Mouse (Mus musculus) midbrain, embryonic 11.5 days (tissue): ENCODE results near the gene Itga4. TPM values are rescaled to one million over a fixed set of nuclear protein-coding genes. Genes with fewer than 3 reads are reported as not detected.

Source experiments
- ATAC-seq: fragments of 200-750 bp; cut with Nextera tagmentation; 2 replicates; pipeline ENCODE4 v1.8.0; 2017; ENCODE audit warnings: moderate TSS enrichment, moderate library complexity; ENCODE audit not compliant: low FRiP score
- DNase-seq: peaks from one replicate; pipeline ENCODE4 v3.0.0; 2015; ENCODE audit warnings: low spot score; ENCODE audit errors: missing footprints
- H3K27ac ChIP-seq: fragments of 300-500 bp; sonication (generic); 2 replicates; pipeline ENCODE4 v1.5.1; 2014; ENCODE audit warnings: low read depth, low read length
- H3K27me3 ChIP-seq: fragments of 300-500 bp; sonication (generic); 2 replicates; pipeline ENCODE4 v1.6.1; 2014; ENCODE audit warnings: mild to moderate bottlenecking, low read length, moderate library complexity, mixed read lengths; ENCODE audit not compliant: control insufficient read depth, insufficient read depth
- H3K36me3 ChIP-seq: fragments of 300-500 bp; sonication (generic); 2 replicates; pipeline ENCODE4 v1.6.1; 2014; ENCODE audit warnings: mild to moderate bottlenecking, low read length, moderate library complexity, mixed read lengths; ENCODE audit not compliant: control insufficient read depth, insufficient read depth
- H3K4me1 ChIP-seq: fragments of 300-500 bp; sonication (generic); 2 replicates; pipeline ENCODE4 v1.6.1; 2014; ENCODE audit warnings: low read length; ENCODE audit not compliant: control insufficient read depth, insufficient read depth
- H3K4me2 ChIP-seq: fragments of 300-500 bp; sonication (generic); 2 replicates; pipeline ENCODE4 v1.6.1; 2014; ENCODE audit warnings: mild to moderate bottlenecking, moderate library complexity
- H3K4me3 ChIP-seq: fragments of 300-500 bp; sonication (generic); 2 replicates; pipeline ENCODE4 v1.5.1; 2014; ENCODE audit warnings: low read depth, low read length
- H3K9ac ChIP-seq: fragments of 300-500 bp; sonication (generic); 2 replicates; pipeline ENCODE4 v1.6.1; 2014; ENCODE audit warnings: low read length
- H3K9me3 ChIP-seq: fragments of 300-500 bp; sonication (generic); 2 replicates; pipeline ENCODE4 v1.6.1; 2016; ENCODE audit warnings: low read length; ENCODE audit not compliant: control insufficient read depth
- WGBS: fragments of 180-500 bp; shearing (Covaris S2); extraction: QIAGEN DNeasy Blood & Tissue Kit; methylation state at CpG from one replicate; pipeline ENCODE4 v1.1.7; 2014; 5-methylcytosine and 5-hydroxymethylcytosine counted together
- polyA plus RNA-seq: library from polyadenylated mRNA; unstranded; fragments of >200 nt; fragmentation: Nextera tagmentation; extraction: Ambion mirVana; gene quantifications from 2 replicates; pipeline ENCODE4 v1.2.1, GENCODE M21; 2014

Itga4 gene
- polyA plus RNA-seq, 1 experiment from 2014 or later = 8.6 TPM

DNA sequence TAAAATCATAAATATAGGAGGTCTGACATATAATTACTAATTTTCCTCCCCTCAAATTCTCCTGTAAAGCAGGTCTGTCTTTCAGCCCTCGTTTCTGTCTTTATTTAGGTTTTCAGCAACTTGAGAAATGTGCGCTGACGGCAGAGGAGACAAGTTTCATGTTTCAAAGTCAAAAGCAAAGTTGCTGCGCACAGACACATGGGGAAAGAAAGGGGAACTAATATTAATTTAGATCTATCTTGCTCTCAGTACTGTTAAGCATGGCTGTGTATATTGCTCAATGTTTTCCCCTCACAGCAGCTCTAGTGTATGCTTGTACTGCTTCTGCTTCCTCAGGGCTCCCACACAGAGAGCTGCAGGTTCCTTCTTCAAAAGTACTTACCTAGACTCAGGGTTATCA is 1.7 kb downstream of the Itga4 start:
- ATAC-seq (no peak), DNase-seq (peak; percentile 84)
- Histone ChIP-seq H3K4me2 (no peak overlapping the region), H3K4me3 (no peak overlapping the region), H3K36me3 (no peaks in the 10 kb centered on the region), H3K9me3 (no peaks in the 10 kb centered on the region), H3K27ac (no peak overlapping the region), H3K27me3 (peaks cover 2% of the 10 kb centered on the region; the same call in 1 of the 2 replicates), H3K4me1 (peaks cover 4% of the 10 kb centered on the region; the same call in 1 of the 2 replicates), H3K9ac (no peak overlapping the region)
- 78% methylated on average over 4 of the region's 4 CpGs for WGBS

DNA sequence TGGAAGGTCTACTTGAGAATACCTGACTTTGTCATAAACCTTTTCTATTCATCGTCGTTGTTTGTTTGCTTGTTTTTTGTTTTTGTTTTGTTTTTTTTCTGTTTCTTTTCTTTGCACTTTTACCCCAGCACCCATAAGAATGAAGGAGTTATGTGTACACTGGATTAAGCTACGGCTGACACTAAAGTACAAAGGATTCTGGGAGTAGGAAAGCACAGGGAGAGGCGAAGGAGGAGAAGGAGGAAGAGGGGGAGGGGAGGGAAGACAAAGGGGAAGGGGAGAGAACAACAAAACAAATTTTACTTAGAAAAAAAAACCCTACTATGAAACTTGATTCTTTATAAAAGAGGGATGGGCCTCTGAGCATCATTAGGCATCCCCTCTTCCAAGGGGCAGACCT is 2.2 kb downstream of the Itga4 start:
- no peak overlapping the region for H3K4me3 ChIP-seq
- no peak overlapping the region for H3K9ac ChIP-seq
- peaks cover 2% of the 10 kb centered on the region; the same call in 1 of the 2 replicates for H3K27me3 ChIP-seq
- no peak overlapping the region for H3K27ac ChIP-seq
- WGBS = 70% methylated on average over 4 of the region's 4 CpGs
- H3K36me3 ChIP-seq = no peaks in the 10 kb centered on the region
- ATAC-seq (no peak), DNase-seq (peak; percentile 51)
- no peak overlapping the region for H3K4me2 ChIP-seq
- H3K4me1 ChIP-seq = peaks cover 4% of the 10 kb centered on the region; the same call in 1 of the 2 replicates
- H3K9me3 ChIP-seq = no peaks in the 10 kb centered on the region

DNA sequence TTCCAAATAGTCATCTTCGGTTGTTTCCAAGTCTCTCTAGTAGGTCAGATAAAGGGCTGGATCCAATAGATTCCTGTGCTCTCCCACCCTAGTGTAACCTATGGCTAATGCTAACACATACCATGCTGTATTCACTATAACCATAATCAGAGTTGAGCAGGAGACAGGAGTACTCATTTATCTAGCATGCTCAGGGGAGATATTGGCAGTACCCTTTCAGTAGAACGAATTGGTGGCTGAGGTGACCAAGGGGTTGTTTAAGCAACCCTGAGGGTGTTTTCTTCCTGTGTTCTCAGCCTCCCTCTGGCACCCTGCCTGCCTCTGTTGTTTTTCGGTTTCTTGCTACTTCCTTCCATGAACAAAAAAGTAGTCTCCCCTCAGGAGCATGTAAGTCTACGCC is 4.1 kb downstream of the Itga4 start:
- no peaks in the 10 kb centered on the region for H3K9me3 ChIP-seq
- WGBS = 76% methylated on average over 4 of the region's 4 CpGs
- peaks cover 4% of the 10 kb centered on the region; the same call in 1 of the 2 replicates for H3K4me1 ChIP-seq
- H3K9ac ChIP-seq = no peak overlapping the region
- no peak for ATAC-seq
- H3K36me3 ChIP-seq = no peaks in the 10 kb centered on the region
- H3K27ac ChIP-seq = no peak overlapping the region
- DNase-seq = peak; percentile 53
- peaks cover 2% of the 10 kb centered on the region; the same call in 1 of the 2 replicates for H3K27me3 ChIP-seq
- no peak overlapping the region for H3K4me3 ChIP-seq
- H3K4me2 ChIP-seq = no peak overlapping the region

DNA sequence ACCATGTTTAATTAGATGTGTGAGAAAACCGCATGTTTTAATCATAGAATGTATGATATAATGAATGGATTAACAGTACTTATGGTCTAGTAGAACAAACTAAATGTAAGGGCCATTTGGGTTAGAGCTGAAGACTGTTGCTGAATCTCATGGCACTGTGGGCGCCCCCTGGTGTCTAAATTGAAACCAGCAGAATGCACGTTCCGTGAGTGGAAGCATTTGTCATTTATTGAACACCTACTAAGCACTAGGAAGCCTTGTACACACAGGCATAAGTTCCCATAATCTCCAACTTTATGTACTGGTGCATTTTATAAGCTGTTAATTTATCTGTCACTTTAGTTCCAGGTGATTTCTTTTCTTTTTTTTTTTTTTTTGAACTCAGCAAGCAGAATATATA is 10.4 kb downstream of the Itga4 start:
- WGBS = 49% methylated on average over 4 of the region's 4 CpGs

DNA sequence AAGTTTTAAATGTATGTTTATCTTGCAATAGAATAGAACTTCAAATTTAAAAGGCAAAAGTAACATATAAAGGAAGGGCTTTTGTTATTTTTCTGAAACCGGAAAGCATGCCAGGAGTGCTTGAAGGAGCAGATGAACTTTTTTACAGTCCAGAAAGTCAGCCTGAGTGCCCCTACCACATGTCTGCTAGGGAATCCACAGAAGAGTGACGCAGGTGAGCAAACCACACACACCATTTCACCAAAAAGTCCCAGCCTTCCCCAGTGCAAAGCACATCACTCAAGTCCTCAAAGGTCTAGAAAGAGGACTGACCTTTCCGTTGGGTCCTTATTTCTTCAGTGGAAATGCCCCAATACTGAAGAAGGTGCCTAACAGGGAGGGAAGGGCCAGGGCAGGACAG is 11.3 kb downstream of the Itga4 start:
- H3K4me2 ChIP-seq = no peak overlapping the region
- peak; percentile 56 for DNase-seq
- ATAC-seq = no peak
- H3K36me3 ChIP-seq = no peaks in the 10 kb centered on the region
- H3K27ac ChIP-seq = no peak overlapping the region
- no peak overlapping the region for H3K4me3 ChIP-seq
- H3K9me3 ChIP-seq = no peaks in the 10 kb centered on the region
- no peaks in the 10 kb centered on the region for H3K4me1 ChIP-seq
- no peak overlapping the region for H3K9ac ChIP-seq
- WGBS = 95% methylated on average over 3 of the region's 3 CpGs
- no peaks in the 10 kb centered on the region for H3K27me3 ChIP-seq

More for the DNA sequence above, 10.4 kb downstream of the Itga4 start:
- H3K9me3 ChIP-seq = no peaks in the 10 kb centered on the region
- no peaks in the 10 kb centered on the region for H3K4me1 ChIP-seq
- H3K9ac ChIP-seq = no peak overlapping the region
- no peak for ATAC-seq
- DNase-seq = peak; percentile 88
- no peak overlapping the region for H3K27ac ChIP-seq
- H3K4me2 ChIP-seq = no peak overlapping the region
- H3K27me3 ChIP-seq = no peaks in the 10 kb centered on the region
- H3K4me3 ChIP-seq = no peak overlapping the region
- no peaks in the 10 kb centered on the region for H3K36me3 ChIP-seq

DNA sequence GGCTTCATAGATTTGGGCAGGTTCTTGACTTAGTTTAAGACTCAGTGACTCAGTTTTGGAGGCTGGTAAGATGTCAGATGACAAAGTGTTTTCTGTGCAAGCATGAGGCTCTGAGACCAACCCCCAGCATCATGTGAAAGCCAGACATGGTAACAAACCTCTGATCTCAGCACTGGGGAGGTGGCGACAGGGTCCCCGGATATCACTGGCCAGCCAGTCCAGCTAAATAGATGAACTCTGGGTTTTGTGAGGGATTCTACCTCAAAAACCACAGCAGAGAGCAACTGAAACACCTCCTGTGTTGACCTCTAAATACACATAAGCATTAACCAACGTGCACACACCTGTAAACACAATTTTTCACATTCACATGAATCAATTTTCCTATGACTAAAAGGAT is 12.0 kb downstream of the Itga4 start:
- Histone ChIP-seq H3K4me2 (no peak overlapping the region), H3K27ac (no peak overlapping the region), H3K9ac (no peak overlapping the region), H3K27me3 (no peaks in the 10 kb centered on the region), H3K36me3 (no peaks in the 10 kb centered on the region), H3K4me3 (no peak overlapping the region), H3K4me1 (no peaks in the 10 kb centered on the region), H3K9me3 (no peaks in the 10 kb centered on the region)
- 92% methylated on average over 3 of the region's 3 CpGs for WGBS
- DNase-seq = peak; percentile 80
- ATAC-seq = no peak

DNA sequence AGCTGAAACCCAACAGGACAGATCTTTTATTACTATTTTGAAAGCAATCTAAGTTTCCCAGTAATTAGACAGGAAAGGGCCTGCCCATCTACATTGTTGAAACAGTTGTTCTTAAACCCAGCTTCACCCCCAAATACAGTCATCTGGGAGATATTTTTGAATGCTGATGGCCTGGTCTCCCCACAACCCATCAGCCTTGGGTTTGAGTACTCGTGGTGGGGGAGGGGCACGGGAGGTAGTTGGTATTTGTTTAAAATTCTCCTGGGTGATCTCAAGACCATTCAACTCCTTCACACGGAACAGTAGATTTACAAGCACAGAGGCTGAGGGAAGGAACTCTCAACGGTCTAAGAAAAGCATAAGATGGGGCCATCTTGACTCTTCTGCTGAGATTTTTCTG is 13.6 kb downstream of the Itga4 start:
- H3K9me3 ChIP-seq = no peaks in the 10 kb centered on the region
- no peak overlapping the region for H3K27ac ChIP-seq
- ATAC-seq (no peak), DNase-seq (no peak)
- no peaks in the 10 kb centered on the region for H3K4me1 ChIP-seq
- no peak overlapping the region for H3K4me3 ChIP-seq
- WGBS = 79% methylated on average over 4 of the region's 4 CpGs
- H3K9ac ChIP-seq = no peak overlapping the region
- no peaks in the 10 kb centered on the region for H3K27me3 ChIP-seq
- H3K4me2 ChIP-seq = no peak overlapping the region
- no peaks in the 10 kb centered on the region for H3K36me3 ChIP-seq

DNA sequence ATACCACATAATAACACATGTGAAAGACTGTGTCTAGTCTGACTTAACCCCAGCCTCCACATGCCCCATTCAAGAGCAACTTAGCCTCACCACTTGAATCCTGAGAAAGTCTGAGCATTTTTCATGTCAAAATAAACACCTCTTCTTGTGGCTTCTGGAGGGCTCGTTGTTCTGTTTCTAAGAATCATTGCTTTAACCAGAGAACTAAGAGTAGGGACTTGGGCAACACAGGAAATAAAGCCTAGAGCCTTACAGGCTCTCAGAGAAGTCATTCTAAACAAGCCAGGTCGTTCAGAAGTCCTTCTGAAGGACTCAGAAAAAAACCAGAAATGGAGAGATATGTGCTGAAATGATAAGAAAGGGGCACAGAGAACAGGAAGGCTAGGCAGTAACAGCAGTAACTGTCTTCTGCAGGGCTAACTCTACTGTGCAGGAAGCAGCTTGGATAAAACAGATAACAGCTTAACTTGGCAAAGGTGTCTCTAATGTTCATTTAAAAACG is 14.9 kb downstream of the Itga4 start:
- Histone ChIP-seq H3K9ac (no peak overlapping the region), H3K9me3 (no peaks in the 10 kb centered on the region), H3K4me3 (no peak overlapping the region), H3K4me2 (no peak overlapping the region), H3K4me1 (no peaks in the 10 kb centered on the region), H3K27me3 (no peaks in the 10 kb centered on the region), H3K27ac (no peak overlapping the region), H3K36me3 (no peaks in the 10 kb centered on the region)
- no peak for ATAC-seq
- peak; percentile 66 for DNase-seq
- WGBS = 68% methylated on average over 3 of the region's 3 CpGs

DNA sequence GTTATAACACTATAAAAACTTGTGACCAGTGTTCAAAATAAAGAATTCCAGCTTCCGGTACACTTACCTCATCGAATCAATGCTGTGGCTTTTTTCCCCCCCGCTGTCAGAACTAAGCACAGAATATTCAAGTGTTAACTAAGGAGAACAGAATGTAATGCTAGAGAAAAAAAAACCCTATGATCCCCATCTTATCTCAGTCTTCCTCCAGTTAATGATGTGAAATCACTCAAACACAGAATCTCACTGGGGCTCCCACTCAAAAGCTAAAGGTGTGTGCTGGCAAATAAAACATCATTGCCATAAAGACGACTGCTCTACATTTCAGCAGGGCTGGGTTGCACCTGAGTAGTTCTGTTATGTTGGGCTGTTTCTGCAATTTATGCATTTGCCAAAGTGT is 16.6 kb downstream of the Itga4 start:
- 92% methylated on average over 4 of the region's 4 CpGs for WGBS
- H3K36me3 ChIP-seq = no peaks in the 10 kb centered on the region
- no peak overlapping the region for H3K4me2 ChIP-seq
- peak; percentile 17 for DNase-seq
- no peak overlapping the region for H3K4me3 ChIP-seq
- H3K4me1 ChIP-seq = no peaks in the 10 kb centered on the region
- ATAC-seq = no peak
- H3K27ac ChIP-seq = no peak overlapping the region
- no peaks in the 10 kb centered on the region for H3K27me3 ChIP-seq
- no peak overlapping the region for H3K9ac ChIP-seq
- no peaks in the 10 kb centered on the region for H3K9me3 ChIP-seq
